Mouse (Mus musculus): ENCODE data around the gene Gm20388. TPM values are rescaled to one million over a fixed set of nuclear protein-coding genes. Genes with fewer than 3 reads are reported as not detected.

Gm20388 gene
- polyA plus RNA-seq, 1 experiment from 2014 or later: not detected

DNA sequence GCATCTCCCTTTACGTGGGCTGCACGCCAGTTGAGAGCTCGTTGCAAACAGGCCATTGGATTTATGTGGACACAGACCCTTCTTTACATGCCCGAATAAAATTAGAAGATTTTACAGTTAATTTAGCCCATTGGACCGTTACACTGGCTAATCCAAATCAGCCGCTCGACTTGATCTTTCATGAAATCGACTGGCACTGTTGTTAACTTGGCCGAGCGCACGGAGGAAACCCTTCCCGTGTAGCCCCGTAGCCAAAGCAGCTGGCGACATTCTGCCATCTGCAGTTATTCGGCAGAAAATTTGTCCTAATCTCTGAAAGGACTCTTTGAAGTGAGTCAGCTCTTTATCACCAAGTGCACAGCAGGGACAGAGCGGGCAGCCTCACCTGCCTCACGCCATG lies 1379.9 kb downstream of the Gm20388 start:
- WGBS: 84% methylated on average over 17 of the region's 17 CpGs
- Histone ChIP-seq H3K4me3 (ENCODE audit: low read length) (no peak overlapping the region), H3K4me2 (ENCODE audit: low read depth, low read length) (no peak overlapping the region), H3K36me3 (ENCODE audit: control insufficient read depth, insufficient read depth, low read length) (no peaks in the 10 kb centered on the region), H3K4me1 (replicated peaks; ENCODE audit: control insufficient read depth, insufficient read depth, low read length) (peaks cover 13% of the 10 kb centered on the region), H3K9me3 (ENCODE audit: control insufficient read depth, low read length) (no peaks in the 10 kb centered on the region), H3K27ac (ENCODE audit: low read length) (no peak overlapping the region), H3K9ac (ENCODE audit: low read length) (no peak overlapping the region), H3K27me3 (ENCODE audit: control insufficient read depth, insufficient read depth, low read depth, low read length) (no peaks in the 10 kb centered on the region)
- no peak for ATAC-seq (ENCODE audit: low read depth)

DNA sequence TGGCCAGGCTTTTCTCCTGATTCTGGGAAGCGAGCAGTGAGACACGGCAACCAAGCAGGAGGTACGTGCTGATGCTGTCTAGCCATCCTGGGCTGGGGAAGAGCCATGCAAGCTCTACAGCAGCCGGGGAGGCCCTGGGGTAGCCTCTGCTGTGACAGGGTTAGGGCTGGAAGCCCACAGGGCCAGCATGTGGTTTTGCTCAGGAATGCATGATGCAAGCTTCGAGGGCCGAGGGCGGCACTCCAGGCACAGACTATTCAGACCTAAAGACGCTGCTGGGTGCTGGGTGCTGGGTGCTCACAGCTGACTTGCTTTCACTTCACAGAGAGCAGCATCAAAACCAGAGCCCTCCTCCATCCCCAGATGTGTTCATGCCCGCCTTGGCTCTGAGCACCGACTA lies 1382.8 kb downstream of the Gm20388 start:
- 87% methylated on average over 10 of the region's 10 CpGs for WGBS

DNA sequence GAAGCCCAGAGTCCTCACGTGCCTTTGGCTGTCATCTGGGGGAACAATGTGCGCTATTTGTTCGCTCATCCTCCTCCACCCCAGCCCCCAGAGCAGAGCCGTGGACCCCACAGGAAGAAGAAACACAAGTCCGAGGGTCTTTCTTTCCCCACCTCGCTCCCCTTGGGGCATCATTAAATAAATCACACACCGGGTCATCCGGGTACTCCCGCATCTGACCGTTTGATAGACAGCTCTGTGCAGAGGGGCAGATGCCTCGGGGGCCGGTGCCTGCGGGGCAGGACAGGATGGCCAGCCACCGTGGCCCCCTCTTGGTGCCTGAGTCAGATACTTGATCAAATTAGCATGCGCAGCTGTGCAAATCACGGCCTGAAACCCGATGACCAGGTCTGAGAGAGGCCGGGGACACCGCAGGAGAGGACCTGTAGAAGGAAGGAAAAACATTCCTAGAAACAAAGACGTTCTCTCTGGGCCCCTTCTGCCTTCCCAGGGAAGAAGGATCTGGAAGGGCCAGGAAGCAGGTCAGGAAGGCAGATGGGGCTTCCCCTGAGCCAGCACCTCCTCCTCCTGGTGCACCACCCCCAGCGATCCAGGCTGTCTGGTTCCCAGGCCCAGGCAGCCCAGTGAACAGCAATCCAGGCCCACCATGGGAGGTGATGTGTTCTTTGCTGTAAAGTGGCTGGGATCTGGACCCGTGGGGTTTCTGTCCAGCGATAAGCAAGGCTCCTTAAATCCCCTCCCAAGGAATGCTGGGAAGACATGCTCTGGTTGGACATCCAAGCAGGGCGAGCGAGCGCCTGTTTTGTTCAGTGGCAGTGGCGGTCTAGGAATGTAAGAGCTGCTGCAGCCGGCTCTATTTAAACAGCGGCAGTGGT lies 1383.8 kb downstream of the Gm20388 start:
- no peak for ATAC-seq (ENCODE audit: low read depth)

More for the DNA sequence above, 1382.8 kb downstream of the Gm20388 start:
- ATAC-seq (ENCODE audit: low read depth): no peak
- Histone ChIP-seq H3K36me3 (ENCODE audit: control insufficient read depth, insufficient read depth, low read length) (no peaks in the 10 kb centered on the region), H3K9me3 (ENCODE audit: control insufficient read depth, low read length) (no peaks in the 10 kb centered on the region), H3K27me3 (ENCODE audit: control insufficient read depth, insufficient read depth, low read depth, low read length) (no peaks in the 10 kb centered on the region), H3K4me1 (replicated peaks; ENCODE audit: control insufficient read depth, insufficient read depth, low read length) (peaks cover 16% of the 10 kb centered on the region), H3K4me2 (ENCODE audit: low read depth, low read length) (no peak overlapping the region), H3K9ac (ENCODE audit: low read length) (no peak overlapping the region), H3K4me3 (ENCODE audit: low read length) (no peak overlapping the region), H3K27ac (ENCODE audit: low read length) (no peak overlapping the region)

DNA sequence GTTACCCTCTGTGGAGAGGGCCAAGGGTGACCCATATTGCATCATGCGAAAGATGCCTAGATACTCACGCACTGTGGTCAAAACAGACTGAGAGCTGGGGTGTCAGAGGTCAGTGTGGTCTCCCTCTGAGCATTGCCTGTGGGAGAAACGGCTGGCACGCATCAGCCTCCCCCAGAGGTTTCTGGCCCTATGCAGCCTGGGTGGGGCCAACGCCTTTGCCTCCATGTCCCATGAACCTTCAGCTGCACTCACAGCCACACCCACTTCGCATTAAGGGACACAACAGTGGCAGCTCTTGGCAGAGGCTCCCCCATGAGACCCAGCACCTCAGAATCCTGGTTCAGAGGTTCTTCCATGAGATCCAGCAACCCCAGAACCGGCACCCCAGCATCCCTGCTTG lies 1385.4 kb downstream of the Gm20388 start:
- Histone ChIP-seq H3K27ac (ENCODE audit: low read length) (no peak overlapping the region), H3K27me3 (ENCODE audit: control insufficient read depth, insufficient read depth, low read depth, low read length) (no peaks in the 10 kb centered on the region), H3K4me1 (replicated peaks; ENCODE audit: control insufficient read depth, insufficient read depth, low read length) (peaks cover 24% of the 10 kb centered on the region)

More for the DNA sequence above, 1383.8 kb downstream of the Gm20388 start:
- H3K9me3 ChIP-seq (ENCODE audit: control insufficient read depth, low read length): no peaks in the 10 kb centered on the region
- peaks cover 16% of the 10 kb centered on the region for H3K4me1 ChIP-seq (replicated peaks; ENCODE audit: control insufficient read depth, insufficient read depth, low read length)
- H3K4me2 ChIP-seq (ENCODE audit: low read depth, low read length): no peak overlapping the region
- H3K27ac ChIP-seq (ENCODE audit: low read length): no peak overlapping the region
- peak overlapping the region; percentile 38; the same call in 1 of the 2 replicates for H3K9ac ChIP-seq (ENCODE audit: low read length)
- H3K4me3 ChIP-seq (ENCODE audit: low read length): no peak overlapping the region
- no peaks in the 10 kb centered on the region for H3K27me3 ChIP-seq (ENCODE audit: control insufficient read depth, insufficient read depth, low read depth, low read length)
- H3K36me3 ChIP-seq (ENCODE audit: control insufficient read depth, insufficient read depth, low read length): no peaks in the 10 kb centered on the region
- 29% methylated on average over 29 of the region's 29 CpGs for WGBS

DNA sequence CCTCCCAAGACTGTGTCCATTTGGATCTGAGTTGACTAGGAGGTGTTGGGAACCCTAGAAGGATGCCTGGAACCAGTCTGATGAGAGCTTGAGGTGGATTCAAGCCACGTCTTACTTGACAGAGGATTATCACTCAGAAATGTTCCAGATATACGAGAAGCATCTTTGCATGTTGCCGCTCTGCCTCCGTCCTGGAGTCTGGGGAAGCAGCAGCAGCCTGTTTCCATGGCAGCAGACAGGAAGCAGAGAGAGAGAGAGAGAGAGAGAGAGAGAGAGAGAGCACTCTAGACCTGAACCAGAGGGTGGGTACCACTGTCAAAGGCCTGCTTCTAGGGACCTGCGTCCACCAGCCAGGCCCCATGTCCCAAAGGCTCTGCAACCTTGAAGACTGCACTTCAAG lies 1386.0 kb downstream of the Gm20388 start:
- H3K27me3 ChIP-seq (ENCODE audit: control insufficient read depth, insufficient read depth, low read depth, low read length): no peaks in the 10 kb centered on the region
- WGBS: 59% methylated on average over 5 of the region's 5 CpGs
- H3K9me3 ChIP-seq (ENCODE audit: control insufficient read depth, low read length): no peaks in the 10 kb centered on the region
- H3K4me2 ChIP-seq (ENCODE audit: low read depth, low read length): no peak overlapping the region
- no peak for ATAC-seq (ENCODE audit: low read depth)
- H3K27ac ChIP-seq (ENCODE audit: low read length): no peak overlapping the region
- no peak overlapping the region for H3K4me3 ChIP-seq (ENCODE audit: low read length)
- H3K36me3 ChIP-seq (ENCODE audit: control insufficient read depth, insufficient read depth, low read length): no peaks in the 10 kb centered on the region
- no peak overlapping the region for H3K9ac ChIP-seq (ENCODE audit: low read length)
- H3K4me1 ChIP-seq (replicated peaks; ENCODE audit: control insufficient read depth, insufficient read depth, low read length): peaks cover 29% of the 10 kb centered on the region

More for the DNA sequence above, 1385.4 kb downstream of the Gm20388 start:
- Histone ChIP-seq H3K4me2 (ENCODE audit: low read depth, low read length) (no peak overlapping the region), H3K9ac (ENCODE audit: low read length) (no peak overlapping the region), H3K36me3 (ENCODE audit: control insufficient read depth, insufficient read depth, low read length) (no peaks in the 10 kb centered on the region), H3K4me3 (ENCODE audit: low read length) (no peak overlapping the region), H3K9me3 (ENCODE audit: control insufficient read depth, low read length) (no peaks in the 10 kb centered on the region)
- ATAC-seq (ENCODE audit: low read depth): no peak
- 63% methylated on average over 7 of the region's 7 CpGs for WGBS

DNA sequence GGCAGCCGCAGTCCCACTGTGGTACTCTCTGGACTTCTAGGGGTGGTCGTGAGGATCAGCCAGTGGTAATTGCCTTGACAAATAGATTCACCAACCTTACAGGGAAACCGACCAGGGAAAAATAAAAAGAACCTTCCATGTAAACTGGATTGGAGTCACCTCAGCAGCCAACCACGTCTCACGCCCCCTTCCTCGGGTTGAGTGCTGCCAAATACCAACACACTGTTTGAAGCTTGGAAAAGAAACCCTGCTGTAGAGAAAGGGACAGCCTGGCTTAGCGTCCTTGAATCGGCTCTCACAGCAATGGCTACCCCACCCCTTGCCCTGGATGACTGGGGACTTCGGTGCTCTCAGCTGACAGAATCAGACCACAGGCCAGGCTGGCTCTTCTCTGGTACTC lies 1386.7 kb downstream of the Gm20388 start:
- no peak for ATAC-seq (ENCODE audit: low read depth)
- Histone ChIP-seq H3K4me2 (ENCODE audit: low read depth, low read length) (no peak overlapping the region), H3K27me3 (ENCODE audit: control insufficient read depth, insufficient read depth, low read depth, low read length) (no peaks in the 10 kb centered on the region), H3K4me3 (ENCODE audit: low read length) (no peak overlapping the region), H3K27ac (ENCODE audit: low read length) (no peak overlapping the region), H3K9ac (ENCODE audit: low read length) (no peak overlapping the region), H3K9me3 (ENCODE audit: control insufficient read depth, low read length) (no peaks in the 10 kb centered on the region), H3K36me3 (ENCODE audit: control insufficient read depth, insufficient read depth, low read length) (no peaks in the 10 kb centered on the region), H3K4me1 (replicated peaks; ENCODE audit: control insufficient read depth, insufficient read depth, low read length) (peaks cover 33% of the 10 kb centered on the region)
- WGBS: 64% methylated on average over 9 of the region's 9 CpGs

DNA sequence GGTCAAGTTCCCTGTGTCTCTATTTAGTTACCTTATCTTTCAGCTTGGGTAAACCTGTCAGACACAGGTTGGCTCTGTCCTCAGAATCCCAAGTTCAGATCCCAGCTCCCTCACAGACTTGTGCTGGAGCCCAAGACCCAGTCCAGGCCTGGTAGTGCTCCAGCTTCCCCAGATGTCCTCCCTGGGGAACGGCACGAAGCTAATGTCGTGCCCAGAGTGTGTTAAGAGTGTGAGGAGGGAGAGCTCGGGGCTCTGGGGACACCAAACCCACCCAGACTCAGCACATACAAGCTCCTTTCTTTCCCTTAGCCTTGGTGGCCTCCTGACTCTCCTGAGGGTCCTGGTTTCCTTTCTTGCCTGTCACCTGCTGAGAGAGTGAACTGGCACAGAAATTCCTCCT lies 1389.4 kb downstream of the Gm20388 start:
- Histone ChIP-seq H3K27me3 (ENCODE audit: control insufficient read depth, insufficient read depth, low read depth, low read length) (no peaks in the 10 kb centered on the region), H3K27ac (ENCODE audit: low read length) (no peak overlapping the region), H3K36me3 (ENCODE audit: control insufficient read depth, insufficient read depth, low read length) (no peaks in the 10 kb centered on the region), H3K9ac (ENCODE audit: low read length) (no peak overlapping the region), H3K4me1 (replicated peaks; ENCODE audit: control insufficient read depth, insufficient read depth, low read length) (peaks cover 20% of the 10 kb centered on the region), H3K4me3 (ENCODE audit: low read length) (no peak overlapping the region), H3K9me3 (ENCODE audit: control insufficient read depth, low read length) (no peaks in the 10 kb centered on the region), H3K4me2 (ENCODE audit: low read depth, low read length) (no peak overlapping the region)
- ATAC-seq (ENCODE audit: low read depth): no peak
- 36% methylated on average over 4 of the region's 4 CpGs for whole genome bisulfite sequencing

DNA sequence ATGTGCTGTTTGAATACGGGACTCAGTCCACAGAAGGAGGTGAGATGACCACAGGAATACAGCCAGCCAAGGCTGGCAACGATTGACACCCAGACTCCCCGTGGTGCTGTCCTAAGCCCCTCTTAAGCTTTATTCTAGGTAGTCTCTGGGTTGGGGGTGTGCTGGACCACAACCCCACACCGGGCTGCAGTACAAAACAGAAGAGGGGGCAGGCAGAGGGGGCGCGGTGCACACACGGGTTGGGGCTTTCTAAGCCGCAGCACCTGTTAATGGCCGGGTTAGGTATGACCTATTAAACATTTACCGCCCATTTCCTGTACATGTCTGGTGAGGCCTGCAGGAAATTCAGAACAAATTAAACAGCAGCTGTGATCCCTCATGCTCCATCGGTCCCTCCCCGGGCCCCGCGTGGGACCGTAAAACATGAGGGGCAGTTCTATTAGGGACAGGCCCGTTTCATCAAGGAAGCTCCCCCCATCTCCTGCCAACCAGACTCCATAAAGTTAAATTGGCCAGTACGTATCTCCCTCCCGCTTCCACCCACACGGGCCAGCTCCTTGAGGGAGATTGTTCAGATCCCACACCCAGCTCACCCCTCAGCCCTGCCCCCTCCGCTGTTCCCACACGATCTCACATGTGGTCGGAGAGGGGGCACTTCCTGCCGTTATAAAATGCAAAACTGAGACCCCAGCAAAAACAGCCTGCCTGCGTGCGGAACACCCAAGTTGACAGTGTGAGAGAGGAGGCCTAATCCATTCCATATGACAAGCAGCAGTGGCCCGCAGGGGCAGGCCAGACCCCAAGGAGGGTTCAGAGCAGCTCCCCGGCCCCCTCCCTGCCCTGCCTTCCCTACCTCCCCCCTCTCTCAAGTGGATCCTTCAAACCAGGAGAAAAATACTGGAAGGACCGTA lies 1390.1 kb downstream of the Gm20388 start:
- H3K4me2 ChIP-seq (ENCODE audit: low read depth, low read length): peak overlapping the region; percentile 46
- H3K27me3 ChIP-seq (ENCODE audit: control insufficient read depth, insufficient read depth, low read depth, low read length): no peaks in the 10 kb centered on the region
- no peaks in the 10 kb centered on the region for H3K36me3 ChIP-seq (ENCODE audit: control insufficient read depth, insufficient read depth, low read length)
- no peaks in the 10 kb centered on the region for H3K9me3 ChIP-seq (ENCODE audit: control insufficient read depth, low read length)
- WGBS: 13% methylated on average over 28 of the region's 28 CpGs
- peak overlapping the region; percentile 51 for H3K9ac ChIP-seq (ENCODE audit: low read length)
- H3K4me3 ChIP-seq (ENCODE audit: low read length): peak overlapping the region; percentile 14; the same call in 1 of the 2 replicates
- H3K4me1 ChIP-seq (replicated peaks; ENCODE audit: control insufficient read depth, insufficient read depth, low read length): peaks cover 20% of the 10 kb centered on the region
- peak overlapping the region; percentile 75 for H3K27ac ChIP-seq (ENCODE audit: low read length)
- peak; percentile 85 for ATAC-seq (ENCODE audit: low read depth)

DNA sequence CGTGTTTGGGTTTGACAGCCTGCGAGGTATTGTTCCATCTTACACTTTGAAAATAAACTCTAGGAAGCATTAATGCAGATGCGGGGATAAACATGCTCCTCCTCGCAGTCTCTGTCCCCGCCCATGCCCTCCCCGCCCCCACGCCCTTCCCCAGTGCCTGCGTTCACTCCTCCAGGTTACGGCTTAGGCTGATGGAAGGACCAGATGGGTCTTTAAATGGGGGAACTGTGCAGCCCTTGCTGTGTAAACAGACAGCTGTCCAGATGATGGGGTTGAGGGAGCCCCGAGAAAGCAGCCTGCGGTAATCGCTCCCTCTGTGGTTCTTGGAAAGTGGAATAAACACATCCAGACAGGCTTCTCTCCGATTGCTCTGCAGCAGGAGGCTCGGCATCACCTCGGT lies 1390.8 kb downstream of the Gm20388 start:
- Histone ChIP-seq H3K27ac (ENCODE audit: low read length) (peak overlapping the region; percentile 75), H3K9me3 (ENCODE audit: control insufficient read depth, low read length) (no peaks in the 10 kb centered on the region), H3K36me3 (ENCODE audit: control insufficient read depth, insufficient read depth, low read length) (no peaks in the 10 kb centered on the region), H3K4me1 (replicated peaks; ENCODE audit: control insufficient read depth, insufficient read depth, low read length) (peaks cover 25% of the 10 kb centered on the region), H3K4me3 (ENCODE audit: low read length) (no peak overlapping the region; the same call in 1 of the 2 replicates), H3K9ac (ENCODE audit: low read length) (peak overlapping the region; percentile 51), H3K4me2 (ENCODE audit: low read depth, low read length) (peak overlapping the region; percentile 46), H3K27me3 (ENCODE audit: control insufficient read depth, insufficient read depth, low read depth, low read length) (no peaks in the 10 kb centered on the region)
- peak; percentile 62 for ATAC-seq (ENCODE audit: low read depth)
- WGBS: 8% methylated on average over 15 of the region's 15 CpGs
